Mouse (Mus musculus): ENCODE results near the gene AA986860.

The AA986860 gene

DNA sequence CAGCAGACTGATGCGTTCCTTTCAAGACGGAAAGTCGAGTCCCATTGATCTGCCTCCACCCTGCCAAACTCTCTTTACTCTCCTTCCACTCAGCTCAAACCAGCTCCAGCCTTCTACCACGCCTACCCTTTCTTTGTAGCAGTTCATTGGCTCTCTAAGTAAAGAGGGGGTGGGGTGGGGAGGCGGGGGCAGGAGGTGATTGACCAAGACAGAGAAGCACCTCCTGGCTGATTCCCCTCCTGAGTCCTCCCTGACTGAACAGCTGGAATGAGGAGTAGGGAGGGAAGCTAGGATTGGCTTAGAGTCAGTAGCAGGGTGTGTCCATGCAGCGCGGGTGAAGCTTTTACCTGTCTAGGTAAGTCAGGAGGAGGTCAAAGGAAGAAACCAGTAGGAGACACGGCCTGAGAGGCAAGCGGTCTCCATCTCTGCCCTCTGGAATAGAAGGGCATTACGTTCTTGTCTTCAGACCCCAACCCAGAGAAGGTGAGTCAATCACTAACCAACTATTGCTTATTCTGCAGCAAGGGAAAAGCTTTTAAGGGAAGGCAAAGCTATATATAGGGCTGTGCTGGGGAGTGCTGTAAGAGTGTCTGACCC is at the start of gene AA986860:
AA986860 (plus strand) TSS at position 236 of the 597 bp plus-strand sequence.
- DNase-seq (ENCODE audit: low read depth, low spot score), result no peak

- DNase-seq (ENCODE audit: low read depth, low spot score), result no peak
Measured at GRCm38 (mm10) chr1:130683905-130684304, 47.9 kb upstream of the AA986860 start.

DNA sequence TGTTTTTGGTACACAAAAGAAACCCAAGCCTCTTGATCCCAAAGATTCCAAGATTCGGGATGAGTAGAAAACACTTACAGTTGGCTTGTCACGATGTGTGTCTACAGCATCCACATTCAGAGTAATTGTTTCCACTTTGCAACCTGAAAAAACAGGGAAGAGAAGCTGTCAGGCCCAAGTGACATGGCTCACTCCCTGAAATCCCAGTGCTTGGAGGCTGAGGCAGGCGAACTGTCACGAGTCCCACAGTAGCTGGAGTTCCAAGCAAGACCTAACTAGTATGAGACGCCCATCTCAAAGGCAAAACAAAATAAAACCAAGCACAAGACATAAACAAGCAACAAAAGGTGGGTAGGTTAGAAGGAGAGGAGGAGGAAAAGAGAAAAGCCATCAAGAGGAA is 33.2 kb upstream of the AA986860 start:
- DNase-seq (ENCODE audit: low read depth, low spot score), result no peak

DNA sequence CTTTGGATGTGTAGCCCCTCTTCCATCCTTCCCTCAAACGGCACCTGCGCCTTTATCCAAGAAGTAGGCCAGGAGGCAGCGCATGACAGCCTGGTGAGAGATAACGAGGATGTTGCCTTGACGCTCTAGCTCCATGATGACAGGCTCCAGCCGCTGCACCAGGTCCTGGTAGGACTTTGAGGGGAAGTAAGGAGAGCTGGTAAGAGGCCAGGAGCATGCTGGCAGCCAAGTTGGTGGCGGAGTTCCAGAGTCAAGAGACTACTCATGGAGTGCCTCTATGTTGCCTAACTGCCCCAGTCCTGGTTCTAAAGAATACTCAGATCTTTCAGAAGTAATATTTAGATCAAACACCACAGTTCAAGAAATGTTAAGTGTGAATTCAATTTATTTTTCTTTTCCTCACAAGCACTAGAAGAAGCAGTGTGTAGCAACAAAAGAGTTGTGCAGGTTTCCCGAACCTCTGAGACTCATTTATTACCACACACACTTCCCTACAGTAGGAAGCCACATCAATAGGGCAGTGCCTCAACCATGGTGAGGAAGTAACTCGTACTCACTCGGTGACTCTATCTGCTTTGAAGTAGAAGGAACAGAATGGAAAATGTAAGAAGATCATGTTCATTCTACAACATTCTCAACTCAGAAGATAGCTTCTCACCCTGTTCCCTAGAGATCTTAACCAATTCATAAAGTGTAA is 31.7 kb upstream of the AA986860 start:
- DNase-seq (ENCODE audit: low read depth, low spot score), result no peak

DNA sequence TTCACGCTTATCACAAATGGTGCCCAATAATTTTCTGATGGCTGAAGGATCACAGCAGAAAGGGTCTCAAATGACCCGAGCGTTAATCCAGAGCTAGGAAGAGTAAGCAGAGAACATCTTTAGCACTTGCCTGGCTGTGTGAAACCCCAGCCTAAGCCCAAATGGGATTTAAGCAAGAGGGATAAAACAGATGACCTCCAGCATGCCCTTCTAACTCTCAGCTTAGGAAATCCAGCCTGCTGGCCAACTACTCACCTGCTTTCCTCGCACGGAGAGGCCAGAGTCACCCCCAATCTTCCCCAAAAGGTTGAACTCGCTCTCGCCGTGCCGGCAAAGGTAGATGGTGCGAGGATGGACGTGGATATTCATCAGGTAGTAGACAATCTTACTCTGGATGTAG is 29.8 kb upstream of the AA986860 start:
- peak; percentile 78 for DNase-seq (ENCODE audit: low read depth, low spot score)

- DNase-seq (ENCODE audit: low read depth, low spot score), result no peak
Measured at GRCm38 (mm10) chr1:130703613-130704012, 28.2 kb upstream of the AA986860 start.

DNA sequence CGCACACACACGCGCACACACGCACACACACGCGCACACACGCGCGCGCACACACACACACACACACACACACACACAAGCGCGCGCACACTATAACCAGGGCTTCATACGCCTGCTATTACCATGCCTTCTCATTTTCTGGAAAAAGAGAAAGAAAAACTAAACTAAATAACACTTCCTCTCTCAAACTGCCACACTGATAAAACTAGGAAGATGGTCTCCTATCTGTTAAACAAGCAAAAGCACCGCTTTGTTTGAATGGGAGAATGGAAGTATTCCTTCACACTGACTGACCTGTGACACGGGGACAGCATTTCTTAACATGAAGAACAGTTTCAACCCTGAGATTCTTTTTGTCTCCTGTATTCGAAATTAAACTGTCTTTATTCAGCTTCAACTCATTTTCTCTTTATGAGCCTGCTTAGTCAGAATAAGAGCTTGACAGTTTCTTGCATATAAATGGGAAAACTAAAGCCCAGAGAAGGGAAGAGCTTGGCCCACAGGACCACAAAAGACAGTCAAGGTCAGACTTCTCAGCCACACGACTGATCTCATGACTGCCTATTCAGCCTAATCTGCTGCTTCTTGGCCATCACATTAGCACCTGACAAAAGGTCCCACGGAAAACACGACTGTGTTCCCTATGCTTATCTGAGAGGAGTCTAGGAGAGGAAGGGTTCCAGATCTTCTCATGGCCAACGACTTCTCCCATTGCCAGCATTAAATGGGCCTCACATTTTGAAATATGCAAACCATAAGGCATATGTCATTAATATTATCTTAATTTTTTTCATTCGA is 21.3 kb upstream of the AA986860 start:
- no peak for DNase-seq (ENCODE audit: low read depth, low spot score)

DNA sequence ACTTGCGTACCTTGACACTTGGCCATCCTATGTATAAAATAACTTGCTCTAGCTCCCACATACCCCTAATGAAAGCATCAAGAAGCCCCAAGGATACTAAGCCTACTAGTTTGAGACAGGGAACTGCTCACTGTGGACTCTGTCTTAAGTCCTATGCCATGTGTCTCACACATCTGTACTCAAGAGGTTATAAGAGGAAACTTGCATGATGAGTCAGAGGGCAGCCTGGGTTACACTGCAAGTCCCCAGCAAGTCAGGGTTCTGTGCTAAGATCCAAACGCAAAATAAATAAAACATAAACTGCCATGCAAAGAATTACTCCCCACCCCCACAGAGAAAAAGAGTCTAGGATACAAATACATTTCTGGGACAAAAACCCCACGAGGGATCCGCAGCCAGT is 17.7 kb upstream of the AA986860 start:
- no peak for DNase-seq (ENCODE audit: low read depth, low spot score)

DNA sequence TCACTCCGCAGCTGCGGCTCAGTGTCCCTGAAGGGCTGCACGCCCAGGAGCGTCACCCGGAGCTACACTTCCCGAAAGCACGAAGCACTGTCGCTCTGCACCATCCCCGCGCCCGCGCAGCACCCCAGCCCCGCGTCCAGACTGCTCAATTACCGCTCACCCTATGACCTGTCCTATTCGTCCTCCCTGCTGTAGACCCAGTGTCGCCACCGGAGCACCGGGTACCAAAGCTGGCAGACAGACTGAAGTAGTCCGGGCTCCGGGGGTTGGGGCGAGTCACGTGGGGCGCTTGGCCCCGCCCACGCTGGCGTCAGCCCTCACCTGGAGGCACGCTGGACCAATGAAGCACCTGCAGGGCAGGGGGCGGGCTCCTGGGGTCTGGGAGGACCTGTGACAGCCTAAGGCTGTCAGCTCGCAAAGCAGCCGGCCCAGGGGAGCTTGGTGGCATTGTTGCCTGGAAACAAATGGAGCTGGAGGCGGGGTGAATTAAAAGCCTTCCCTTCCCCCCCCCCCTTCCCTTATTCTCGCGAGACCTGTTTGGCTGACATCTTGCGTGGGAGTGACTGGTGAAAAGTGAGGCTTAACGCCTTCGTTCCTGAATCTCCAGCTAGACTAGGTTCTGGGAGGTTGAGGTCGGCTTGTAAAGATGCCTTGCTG is 16.1 kb upstream of the AA986860 start, which contains the start of gene Gm29427:
Gm29427 (minus strand) TSS at position 239 of the 657 bp plus-strand sequence.
- DNase-seq (ENCODE audit: low read depth, low spot score), result peak; percentile 97

GRCm38 (mm10) chr1:130716218-130716512 is 15.6 kb upstream of the AA986860 start:
- DNase-seq (ENCODE audit: low read depth, low spot score), result no peak

GRCm38 (mm10) chr1:130716513-130717290 is 15.1 kb upstream of the AA986860 start:
- no peak for DNase-seq (ENCODE audit: low read depth, low spot score)

GRCm38 (mm10) chr1:130717291-130717871 is 14.4 kb upstream of the AA986860 start, which contains the start of gene Yod1:
Yod1 (plus strand) TSS chr1:130717327.
- DNase-seq (ENCODE audit: low read depth, low spot score), result peak; percentile 82

- no peak for DNase-seq (ENCODE audit: low read depth, low spot score)
Measured at GRCm38 (mm10) chr1:130724206-130724605, 7.6 kb upstream of the AA986860 start.

DNA sequence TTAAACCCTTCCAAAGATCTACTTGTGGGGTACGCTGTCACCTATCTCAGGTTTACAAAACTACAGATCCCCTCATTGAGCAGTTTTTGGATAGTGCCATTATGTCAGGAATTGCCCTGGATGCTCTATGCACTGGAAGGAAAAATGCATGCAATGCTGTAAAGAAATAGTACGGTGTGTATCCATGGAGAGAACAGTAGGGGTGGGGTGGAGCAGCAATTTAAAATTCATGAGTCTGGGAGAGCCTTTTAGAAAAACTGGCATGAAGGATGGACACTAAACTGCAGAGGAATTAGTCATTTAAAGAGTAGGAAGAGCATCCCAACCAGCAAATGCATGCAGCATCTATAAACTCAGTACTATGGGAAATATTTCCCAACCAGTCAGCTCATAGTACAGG is 5.4 kb upstream of the AA986860 start:
- DNase-seq (ENCODE audit: low read depth, low spot score), result no peak

- no peak for DNase-seq (ENCODE audit: low read depth, low spot score)
Measured at GRCm38 (mm10) chr1:130728070-130728469, 3.7 kb upstream of the AA986860 start.

DNA sequence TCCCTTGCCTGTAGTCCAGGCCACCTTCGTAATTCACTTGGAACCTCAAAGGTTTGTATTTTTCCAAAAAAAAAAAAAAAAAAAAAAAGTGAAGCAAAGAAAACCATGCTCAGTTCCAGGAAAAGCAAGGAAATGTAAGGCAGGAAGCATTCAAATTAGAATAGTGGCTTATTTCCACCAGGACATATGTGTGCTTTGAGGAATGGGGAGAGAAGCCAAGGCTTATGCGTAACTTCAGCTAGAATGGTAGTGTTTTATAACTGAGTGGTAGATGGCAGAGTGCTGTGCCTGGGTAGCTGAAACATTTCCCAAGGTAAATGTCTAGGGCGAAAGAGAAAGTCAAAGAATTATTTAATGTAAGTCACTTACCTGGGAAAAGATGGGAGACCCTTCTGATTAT is 3.1 kb upstream of the AA986860 start:
- no peak for DNase-seq (ENCODE audit: low read depth, low spot score)

DNA sequence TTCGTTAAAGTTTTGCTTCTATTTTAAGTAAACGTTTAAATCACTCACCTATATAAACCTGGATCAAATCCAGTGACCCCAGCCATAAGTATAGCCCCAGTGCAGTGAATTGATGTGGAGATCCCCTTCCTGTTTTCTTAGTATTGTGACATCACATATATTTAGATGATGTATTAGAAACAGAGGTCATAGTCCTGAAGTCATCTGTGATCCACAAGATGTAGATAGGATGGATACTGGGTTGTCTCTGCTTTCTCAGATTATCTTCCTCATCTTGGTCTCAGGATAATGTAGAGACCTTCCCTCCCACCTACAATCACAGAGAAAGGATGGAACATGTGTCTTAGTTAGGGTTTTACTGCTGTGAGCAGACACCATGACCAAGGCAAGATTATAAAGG is 2.6 kb upstream of the AA986860 start, which contains the start of gene Pfkfb2:
Pfkfb2 (minus strand) TSS at position 101 of the 400 bp plus-strand sequence.
- DNase-seq (ENCODE audit: low read depth, low spot score), result no peak

DNA sequence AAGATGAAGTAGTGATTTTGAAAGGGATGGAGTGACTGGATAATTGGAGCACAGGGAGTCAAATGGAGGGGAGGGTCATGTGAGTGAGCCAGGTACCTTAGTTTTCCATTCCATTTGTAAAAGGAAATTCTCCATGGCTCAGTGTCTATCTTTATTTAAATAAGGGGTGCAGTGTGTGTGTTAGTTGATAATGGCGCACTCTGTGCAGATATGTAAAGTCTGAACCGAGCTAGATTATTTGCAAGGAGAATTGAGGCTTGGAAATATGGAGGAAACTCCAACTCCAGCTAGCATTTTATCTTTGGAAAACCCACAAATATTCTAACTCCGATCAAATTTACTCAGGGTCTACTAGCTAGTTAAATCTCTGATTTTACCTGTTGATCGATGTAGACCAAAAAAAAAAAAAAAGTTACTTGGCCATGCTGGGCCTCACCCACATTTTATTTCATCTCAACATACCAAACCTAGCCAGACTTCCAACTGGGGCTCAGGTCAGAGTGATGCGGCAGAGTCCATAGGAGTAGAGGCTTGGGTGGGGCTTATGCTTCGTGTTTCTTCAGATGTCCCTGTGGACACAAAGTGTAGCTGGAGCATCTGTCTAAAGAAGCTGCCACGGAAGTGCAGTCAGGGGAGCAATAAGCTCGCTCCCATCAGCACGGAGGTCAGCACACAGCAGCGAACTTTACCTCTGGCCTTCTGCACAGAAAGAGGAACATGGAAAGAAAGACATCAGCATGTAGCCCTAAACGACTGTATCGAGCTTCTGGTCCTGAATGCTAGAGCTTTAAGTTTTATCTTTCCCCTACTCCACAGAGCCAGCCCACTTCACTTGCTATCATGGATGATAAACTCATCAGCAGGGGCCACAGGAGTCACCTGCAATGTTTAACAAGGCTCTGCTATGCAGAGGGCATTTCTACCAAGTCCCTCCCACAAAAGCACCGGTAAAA is 1.2 kb downstream of the AA986860 start:
- no peak for DNase-seq (ENCODE audit: low read depth, low spot score)

DNA sequence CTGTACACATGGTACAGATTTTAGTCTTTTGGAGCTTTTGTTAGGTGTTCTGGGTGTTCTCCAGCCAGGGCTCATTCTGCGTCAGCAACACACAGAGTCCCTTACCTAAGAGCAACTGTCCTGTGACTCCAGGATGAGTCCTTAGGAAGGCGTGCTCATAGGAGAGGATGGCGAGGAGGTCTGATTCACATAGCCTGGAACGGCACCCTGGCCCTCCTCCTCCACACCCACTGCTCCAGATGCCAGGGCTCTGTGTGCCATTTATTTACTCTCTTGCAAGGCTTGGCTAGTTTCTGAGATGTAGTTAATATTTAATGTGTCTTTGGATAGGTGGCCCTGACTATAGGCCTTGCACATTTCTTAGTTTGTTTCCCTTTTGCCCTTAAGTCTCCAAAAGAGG is 1.9 kb downstream of the AA986860 start:
- DNase-seq (ENCODE audit: low read depth, low spot score), result no peak

DNA sequence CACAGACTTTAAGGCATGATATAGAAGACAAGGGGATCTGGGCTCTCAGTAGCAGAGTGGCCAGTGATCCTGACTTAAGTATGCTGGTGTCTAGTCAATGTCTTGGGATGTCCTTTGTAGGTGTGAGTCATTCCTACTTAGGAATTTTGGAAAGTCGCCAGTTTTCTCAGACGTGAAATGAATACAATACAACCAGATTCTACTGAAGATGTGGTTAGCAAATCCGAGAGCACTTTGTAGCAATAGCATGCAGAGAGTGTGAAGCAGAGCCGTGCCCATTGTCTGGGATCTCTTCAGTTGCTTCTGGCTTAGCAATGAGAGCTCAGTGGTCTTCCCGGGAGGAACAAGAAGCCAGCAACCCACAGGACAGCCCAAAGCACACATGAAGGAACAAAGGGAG is 2.7 kb downstream of the AA986860 start:
- no peak for DNase-seq (ENCODE audit: low read depth, low spot score)

Measured in retina, adult 2 months (tissue).